Mouse (Mus musculus): ENCODE data around the gene Stard13. TPM values are rescaled to one million over a fixed set of nuclear protein-coding genes. Genes with fewer than 3 reads are reported as not detected.

Gene Stard13
- total RNA-seq, 1 experiment = 6.8 TPM

GRCm38 (mm10) chr5:151090996-151091395 lies 142.6 kb downstream of the Stard13 start:
- H3K36me3 ChIP-seq (ENCODE audit: control insufficient read depth, insufficient read depth, low read length, poor library complexity, severe bottlenecking) = no peaks in the 10 kb centered on the region
- no peak overlapping the region for H3K27ac ChIP-seq (ENCODE audit: insufficient read depth, low read depth, low read length, poor library complexity, severe bottlenecking)
- no peak overlapping the region for H3K4me3 ChIP-seq (ENCODE audit: insufficient read depth in 1 of 2, low read depth in 1 of 2, low read length in 2 of 2, poor library complexity in 1 of 2, severe bottlenecking in 1 of 2)
- no peak for TF ChIP-seq ZNF384 (IDR thresholded peaks at IDR 0.05; ENCODE audit: low read depth, low read length)
- TF ChIP-seq ZC3H11A (IDR thresholded peaks at IDR 0.05; ENCODE audit: borderline replicate concordance, low read depth, low read length) = no peak
- TF ChIP-seq CHD2 (IDR thresholded peaks at IDR 0.05; ENCODE audit: low read depth, low read length) = no peak
- TF ChIP-seq MAFK (IDR thresholded peaks at IDR 0.05; ENCODE audit: insufficient read depth, low read depth, low read length) = no peak
- no peak for TF ChIP-seq HCFC1 (IDR thresholded peaks at IDR 0.05; ENCODE audit: borderline replicate concordance, insufficient read depth, low read length)
- H3K4me1 ChIP-seq (ENCODE audit: control insufficient read depth in 2 of 2, insufficient read depth in 2 of 2, low read length in 2 of 2, poor library complexity in 1 of 2) = no peaks in the 10 kb centered on the region
- in situ Hi-C loops (cut with MboI; ENCODE audit: low sequenced_read_pairs in 2 of 2, unreplicated experiment in 2 of 2) = no loop called here
- H3K9ac ChIP-seq (ENCODE audit: insufficient read depth, low read depth, low read length, poor library complexity, severe bottlenecking) = no peak overlapping the region
- no peaks in the 10 kb centered on the region for H3K9me3 ChIP-seq (ENCODE audit: control insufficient read depth, insufficient read depth, low read depth, low read length)
- DNase-seq (ENCODE audit: low read depth, low spot score) = no peak

GRCm38 (mm10) chr5:151089201-151089600 lies 144.4 kb downstream of the Stard13 start:
- no peak for DNase-seq (ENCODE audit: low read depth, low spot score)
- no peaks in the 10 kb centered on the region for H3K9me3 ChIP-seq (ENCODE audit: control insufficient read depth, insufficient read depth, low read depth, low read length)
- in situ Hi-C loops (cut with MboI; ENCODE audit: low sequenced_read_pairs in 2 of 2, unreplicated experiment in 2 of 2) = no loop called here

GRCm38 (mm10) chr5:151086425-151087202 lies 147.0 kb downstream of the Stard13 start:
- H3K4me1 ChIP-seq (ENCODE audit: control insufficient read depth in 2 of 2, insufficient read depth in 2 of 2, low read length in 2 of 2, poor library complexity in 1 of 2) = no peaks in the 10 kb centered on the region
- H3K36me3 ChIP-seq (ENCODE audit: control insufficient read depth, insufficient read depth, low read length, poor library complexity, severe bottlenecking) = no peaks in the 10 kb centered on the region
- TF ChIP-seq HCFC1 (IDR thresholded peaks at IDR 0.05; ENCODE audit: borderline replicate concordance, insufficient read depth, low read length) = no peak
- no peak for TF ChIP-seq MAFK (IDR thresholded peaks at IDR 0.05; ENCODE audit: insufficient read depth, low read depth, low read length)
- no peak for TF ChIP-seq ZC3H11A (IDR thresholded peaks at IDR 0.05; ENCODE audit: borderline replicate concordance, low read depth, low read length)
- TF ChIP-seq ZNF384 (IDR thresholded peaks at IDR 0.05; ENCODE audit: low read depth, low read length) = no peak
- TF ChIP-seq CHD2 (IDR thresholded peaks at IDR 0.05; ENCODE audit: low read depth, low read length) = no peak
- DNase-seq (ENCODE audit: low read depth, low spot score) = no peak
- H3K9ac ChIP-seq (ENCODE audit: insufficient read depth, low read depth, low read length, poor library complexity, severe bottlenecking) = no peak overlapping the region
- no peaks in the 10 kb centered on the region for H3K9me3 ChIP-seq (ENCODE audit: control insufficient read depth, insufficient read depth, low read depth, low read length)
- no peak overlapping the region for H3K27ac ChIP-seq (ENCODE audit: insufficient read depth, low read depth, low read length, poor library complexity, severe bottlenecking)
- H3K4me3 ChIP-seq (ENCODE audit: insufficient read depth in 1 of 2, low read depth in 1 of 2, low read length in 2 of 2, poor library complexity in 1 of 2, severe bottlenecking in 1 of 2) = no peak overlapping the region
- in situ Hi-C loops (cut with MboI; ENCODE audit: low sequenced_read_pairs in 2 of 2, unreplicated experiment in 2 of 2) = no loop called here

More at GRCm38 (mm10) chr5:151089201-151089600, 144.4 kb downstream of the Stard13 start:
- H3K4me1 ChIP-seq (ENCODE audit: control insufficient read depth in 2 of 2, insufficient read depth in 2 of 2, low read length in 2 of 2, poor library complexity in 1 of 2) = no peaks in the 10 kb centered on the region
- no peak overlapping the region for H3K9ac ChIP-seq (ENCODE audit: insufficient read depth, low read depth, low read length, poor library complexity, severe bottlenecking)
- TF ChIP-seq MAFK (IDR thresholded peaks at IDR 0.05; ENCODE audit: insufficient read depth, low read depth, low read length) = no peak
- TF ChIP-seq ZC3H11A (IDR thresholded peaks at IDR 0.05; ENCODE audit: borderline replicate concordance, low read depth, low read length) = no peak
- TF ChIP-seq HCFC1 (IDR thresholded peaks at IDR 0.05; ENCODE audit: borderline replicate concordance, insufficient read depth, low read length) = no peak
- TF ChIP-seq ZNF384 (IDR thresholded peaks at IDR 0.05; ENCODE audit: low read depth, low read length) = no peak
- no peak for TF ChIP-seq CHD2 (IDR thresholded peaks at IDR 0.05; ENCODE audit: low read depth, low read length)
- H3K27ac ChIP-seq (ENCODE audit: insufficient read depth, low read depth, low read length, poor library complexity, severe bottlenecking) = no peak overlapping the region
- no peaks in the 10 kb centered on the region for H3K36me3 ChIP-seq (ENCODE audit: control insufficient read depth, insufficient read depth, low read length, poor library complexity, severe bottlenecking)
- no peak overlapping the region for H3K4me3 ChIP-seq (ENCODE audit: insufficient read depth in 1 of 2, low read depth in 1 of 2, low read length in 2 of 2, poor library complexity in 1 of 2, severe bottlenecking in 1 of 2)

GRCm38 (mm10) chr5:151085749-151086148 lies 147.9 kb downstream of the Stard13 start:
- Histone ChIP-seq H3K4me3 (ENCODE audit: insufficient read depth in 1 of 2, low read depth in 1 of 2, low read length in 2 of 2, poor library complexity in 1 of 2, severe bottlenecking in 1 of 2) (no peak overlapping the region), H3K9me3 (ENCODE audit: control insufficient read depth, insufficient read depth, low read depth, low read length) (no peaks in the 10 kb centered on the region), H3K9ac (ENCODE audit: insufficient read depth, low read depth, low read length, poor library complexity, severe bottlenecking) (no peak overlapping the region), H3K36me3 (ENCODE audit: control insufficient read depth, insufficient read depth, low read length, poor library complexity, severe bottlenecking) (no peaks in the 10 kb centered on the region), H3K4me1 (ENCODE audit: control insufficient read depth in 2 of 2, insufficient read depth in 2 of 2, low read length in 2 of 2, poor library complexity in 1 of 2) (no peaks in the 10 kb centered on the region), H3K27ac (ENCODE audit: insufficient read depth, low read depth, low read length, poor library complexity, severe bottlenecking) (no peak overlapping the region)
- TF ChIP-seq MAFK (IDR thresholded peaks at IDR 0.05; ENCODE audit: insufficient read depth, low read depth, low read length) = no peak
- TF ChIP-seq CHD2 (IDR thresholded peaks at IDR 0.05; ENCODE audit: low read depth, low read length) = no peak
- no peak for TF ChIP-seq ZC3H11A (IDR thresholded peaks at IDR 0.05; ENCODE audit: borderline replicate concordance, low read depth, low read length)
- TF ChIP-seq ZNF384 (IDR thresholded peaks at IDR 0.05; ENCODE audit: low read depth, low read length) = no peak
- TF ChIP-seq HCFC1 (IDR thresholded peaks at IDR 0.05; ENCODE audit: borderline replicate concordance, insufficient read depth, low read length) = no peak
- no peak for DNase-seq (ENCODE audit: low read depth, low spot score)
- in situ Hi-C loops (cut with MboI; ENCODE audit: low sequenced_read_pairs in 2 of 2, unreplicated experiment in 2 of 2) = no loop called here

All from ES-E14 (cell line).